Mouse (Mus musculus): ENCODE measurements around the gene Abat.

DNA sequence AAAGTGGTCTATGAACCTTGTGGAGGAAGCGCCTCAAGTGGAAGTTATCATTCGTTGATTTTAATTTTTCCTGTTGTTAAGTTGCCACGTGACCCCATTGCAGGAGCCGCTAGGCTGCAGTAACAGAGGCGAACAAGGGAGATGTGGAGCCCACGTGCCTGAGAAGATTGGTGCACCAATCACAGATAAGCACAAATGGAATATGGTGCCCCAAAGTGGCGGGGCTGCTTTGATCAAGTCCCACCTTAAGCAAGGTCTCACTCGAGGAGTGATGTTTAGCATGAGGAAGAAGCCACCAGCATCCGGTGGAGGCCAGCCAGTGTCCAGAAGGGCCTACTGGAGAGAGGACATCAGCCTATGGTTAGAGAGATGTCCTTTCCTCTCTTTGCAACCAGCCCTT, 19.2 kb downstream of the Abat start:
- no peak for TF ChIP-seq CTCF (IDR thresholded peaks at IDR 0.05; ENCODE audit: borderline replicate concordance, insufficient read depth, low read length)
- TF ChIP-seq POLR2A (IDR thresholded peaks at IDR 0.05; ENCODE audit: low read depth, low read length), result no peak
